Mouse (Mus musculus): ENCODE results near the gene Apom.

DNA sequence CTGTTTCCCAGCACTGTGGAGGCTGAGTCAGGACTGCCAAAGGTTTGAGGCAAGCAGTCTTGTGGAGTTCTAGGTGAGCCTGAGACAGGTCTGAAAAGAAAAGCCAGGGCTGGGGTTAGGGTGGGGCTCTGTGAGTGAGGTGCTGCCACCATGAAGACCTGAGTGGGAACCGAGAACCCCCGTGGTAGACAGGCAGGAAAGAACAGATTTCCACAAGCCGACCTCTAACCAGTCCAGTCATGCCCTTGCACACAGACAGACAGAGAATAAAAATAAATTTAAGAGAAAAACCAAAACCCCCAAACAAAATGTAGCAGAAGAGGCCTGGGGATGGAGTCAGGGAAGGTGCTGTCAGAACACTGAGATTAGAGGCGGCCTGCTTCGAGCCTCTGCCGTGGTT lies 43.5 kb upstream of the Apom start:
- no peak for TF ChIP-seq CTCF (IDR thresholded peaks at IDR 0.05; ENCODE audit: extremely low read depth, insufficient read depth, insufficient read length, insufficient replicate concordance)
- no peak for TF ChIP-seq POLR2A (IDR thresholded peaks at IDR 0.05; ENCODE audit: low read depth, low read length)

Data from spleen, adult 2 months (tissue).